Mouse (Mus musculus) neural tube, embryonic 15.5 days (tissue): ENCODE results near the gene Rad23a. TPM values are rescaled to one million over a fixed set of nuclear protein-coding genes. Genes with fewer than 3 reads are reported as not detected.

ENCODE experiments used
- ATAC-seq: fragments of 200-750 bp; cut with Nextera tagmentation; 2 replicates; pipeline ENCODE4 v1.8.0; 2017; ENCODE audit warnings: mild to moderate bottlenecking, moderate TSS enrichment, moderate library complexity; ENCODE audit not compliant: low FRiP score
- H3K27ac ChIP-seq: fragments of 300-500 bp; sonication (generic); replicated peaks from 2 replicates; pipeline ENCODE4 v1.5.1; 2015; ENCODE audit warnings: mild to moderate bottlenecking, inconsistent platforms
- H3K27me3 ChIP-seq: fragments of 300-500 bp; sonication (generic); replicated peaks from 2 replicates; pipeline ENCODE4 v1.6.1; 2015; ENCODE audit warnings: inconsistent platforms
- H3K36me3 ChIP-seq: fragments of 300-500 bp; sonication (generic); 2 replicates; pipeline ENCODE4 v1.6.1; 2015; ENCODE audit warnings: inconsistent platforms
- H3K4me1 ChIP-seq: fragments of 300-500 bp; sonication (generic); 2 replicates; pipeline ENCODE4 v1.6.1; 2015; ENCODE audit warnings: inconsistent platforms
- H3K4me2 ChIP-seq: fragments of 300-500 bp; sonication (generic); 2 replicates; pipeline ENCODE4 v1.6.1; 2015; ENCODE audit warnings: inconsistent platforms, mild to moderate bottlenecking, moderate library complexity
- H3K4me3 ChIP-seq: fragments of 300-500 bp; sonication (generic); replicated peaks from 2 replicates; pipeline ENCODE4 v1.5.1; 2015; ENCODE audit warnings: mild to moderate bottlenecking, inconsistent platforms
- H3K9ac ChIP-seq: fragments of 300-500 bp; sonication (generic); replicated peaks from 2 replicates; pipeline ENCODE4 v1.6.1; 2015; ENCODE audit warnings: mild to moderate bottlenecking, inconsistent platforms
- H3K9me3 ChIP-seq: fragments of 300-500 bp; sonication (generic); replicated peaks from 2 replicates; pipeline ENCODE4 v1.6.1; 2016; ENCODE audit warnings: inconsistent platforms
- WGBS: fragments of 180-500 bp; shearing (Covaris S2); methylation state at CpG from one replicate; pipeline ENCODE4 v1.1.7; 2015; ENCODE audit warnings: mixed read lengths; 5-methylcytosine and 5-hydroxymethylcytosine counted together
- polyA plus RNA-seq: library from polyadenylated mRNA; unstranded; fragments of >200 nt; fragmentation: Nextera tagmentation; extraction: Ambion mirVana; gene quantifications from 2 replicates; pipeline ENCODE4 v1.2.1, GENCODE M21; 2015

Gene Rad23a
- 71.3 and 98.0 TPM in 2 replicates for polyA plus RNA-seq

- peaks cover 77% of the 10 kb centered on the region for H3K36me3 ChIP-seq
- peaks cover 65% of the 10 kb centered on the region for H3K4me1 ChIP-seq
- H3K4me3 ChIP-seq = peak within 1 kb of the TSS; percentile 74
- H3K4me2 ChIP-seq = peak within 1 kb of the TSS; percentile 64
- peak; percentile 96 for ATAC-seq
- WGBS = under 1% methylated on average over 54 of the region's 55 CpGs
- H3K9ac ChIP-seq = peak within 1 kb of the TSS; percentile 74
- peak within 1 kb of the TSS; percentile 91 for H3K27ac ChIP-seq
- no peaks in the 10 kb centered on the region for H3K9me3 ChIP-seq
- H3K27me3 ChIP-seq = no peaks in the 10 kb centered on the region
Measured at GRCm38 (mm10) chr8:84840248-84840999, at the start of gene Rad23a. Gene Rad23a, minus strand, starts transcription at chr8:84840665.

DNA sequence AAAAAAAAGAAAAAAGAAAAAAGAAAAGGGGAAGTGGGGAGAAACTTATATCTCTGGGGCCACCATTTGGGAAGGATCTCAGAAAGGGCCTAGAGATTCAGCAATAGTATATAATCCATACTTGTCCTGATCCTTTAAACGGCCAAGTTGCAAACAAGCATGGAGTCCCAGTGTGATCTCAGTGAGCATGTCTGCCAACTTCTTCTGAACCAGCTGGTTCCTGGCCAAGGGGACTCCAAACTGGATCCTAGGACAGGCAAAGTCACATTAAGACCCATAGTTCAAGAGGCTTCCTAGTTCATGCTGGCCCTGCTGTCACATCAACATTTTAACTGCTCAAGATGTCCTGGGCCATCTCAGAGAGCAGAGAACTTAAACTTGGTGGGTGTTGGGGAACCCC, 48.7 kb upstream of the Rad23a start:
- WGBS = 100% methylated on average over 1 of the region's 1 CpGs
- no peak overlapping the region for H3K4me2 ChIP-seq
- ATAC-seq = no peak

DNA sequence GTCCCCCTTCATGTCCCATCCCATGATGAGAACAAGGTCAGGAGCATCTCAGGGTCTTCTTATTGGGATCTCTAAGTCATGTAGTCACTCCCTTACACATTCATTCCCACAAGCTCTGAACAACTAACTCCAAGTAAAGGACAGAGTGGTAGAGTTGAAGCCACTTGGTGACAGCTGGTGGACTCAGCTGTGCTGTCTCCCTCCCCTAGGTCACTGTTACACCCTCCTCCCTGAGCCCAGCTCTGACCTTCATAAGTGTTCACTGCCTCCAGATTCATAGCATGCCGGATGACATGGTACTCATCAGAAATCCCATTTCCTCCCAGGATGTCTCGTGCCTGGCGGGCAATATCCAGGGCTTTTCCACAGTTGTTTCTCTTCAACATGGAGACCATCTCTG, 47.8 kb upstream of the Rad23a start:
- Histone ChIP-seq H3K27ac (no peak overlapping the region), H3K4me2 (no peak overlapping the region), H3K9me3 (no peaks in the 10 kb centered on the region), H3K9ac (no peak overlapping the region), H3K36me3 (peaks cover 48% of the 10 kb centered on the region), H3K4me3 (no peak overlapping the region), H3K4me1 (peaks cover 13% of the 10 kb centered on the region), H3K27me3 (no peaks in the 10 kb centered on the region)
- no peak for ATAC-seq
- 96% methylated on average over 3 of the region's 3 CpGs for WGBS

More for the DNA sequence above, 48.7 kb upstream of the Rad23a start:
- Histone ChIP-seq H3K9ac (no peak overlapping the region), H3K27ac (no peak overlapping the region), H3K4me1 (peaks cover 17% of the 10 kb centered on the region), H3K9me3 (no peaks in the 10 kb centered on the region), H3K36me3 (peaks cover 48% of the 10 kb centered on the region), H3K27me3 (no peaks in the 10 kb centered on the region), H3K4me3 (no peak overlapping the region)

DNA sequence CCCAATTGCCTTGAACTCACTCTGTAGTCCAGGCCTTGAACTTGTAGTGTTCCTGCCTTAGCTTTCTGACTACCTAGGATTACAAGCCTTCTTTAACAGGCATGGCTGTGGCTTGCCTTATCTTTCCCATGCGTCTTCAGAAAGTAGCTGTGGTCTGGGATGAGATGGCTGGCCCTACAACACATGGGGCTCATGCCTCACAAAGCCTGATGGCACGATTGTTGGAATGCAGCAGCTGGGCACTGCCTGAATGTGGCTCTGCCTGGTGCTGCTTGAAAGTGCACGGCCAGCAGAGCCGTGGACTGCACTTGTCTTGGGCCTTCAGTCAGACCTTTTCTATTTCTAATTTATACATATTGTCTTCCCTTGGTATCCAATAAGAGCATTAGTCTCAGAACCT, 44.3 kb upstream of the Rad23a start:
- Histone ChIP-seq H3K9me3 (no peaks in the 10 kb centered on the region), H3K27ac (no peak overlapping the region), H3K27me3 (no peaks in the 10 kb centered on the region), H3K36me3 (peaks cover 39% of the 10 kb centered on the region), H3K9ac (no peak overlapping the region), H3K4me2 (no peak overlapping the region), H3K4me3 (no peak overlapping the region), H3K4me1 (no peaks in the 10 kb centered on the region)
- no peak for ATAC-seq
- WGBS = 94% methylated on average over 4 of the region's 4 CpGs

GRCm38 (mm10) chr8:84878915-84879314, 38.5 kb upstream of the Rad23a start:
- Histone ChIP-seq H3K36me3 (no peaks in the 10 kb centered on the region), H3K9me3 (no peaks in the 10 kb centered on the region), H3K9ac (no peak overlapping the region), H3K4me1 (no peaks in the 10 kb centered on the region), H3K27me3 (no peaks in the 10 kb centered on the region), H3K4me2 (no peak overlapping the region), H3K4me3 (no peak overlapping the region), H3K27ac (no peak overlapping the region)
- ATAC-seq = no peak
- 97% methylated on average over 1 of the region's 1 CpGs for WGBS

GRCm38 (mm10) chr8:84877297-84878035, 37.0 kb upstream of the Rad23a start:
- H3K9me3 ChIP-seq = no peaks in the 10 kb centered on the region
- H3K4me1 ChIP-seq = peaks cover 6% of the 10 kb centered on the region
- no peak overlapping the region for H3K4me2 ChIP-seq
- no peak for ATAC-seq
- no peaks in the 10 kb centered on the region for H3K36me3 ChIP-seq
- H3K9ac ChIP-seq = no peak overlapping the region
- H3K27me3 ChIP-seq = peaks cover 6% of the 10 kb centered on the region; the same call in 1 of the 2 replicates
- WGBS = 74% methylated on average over 3 of the region's 3 CpGs
- no peak overlapping the region for H3K27ac ChIP-seq
- no peak overlapping the region for H3K4me3 ChIP-seq

DNA sequence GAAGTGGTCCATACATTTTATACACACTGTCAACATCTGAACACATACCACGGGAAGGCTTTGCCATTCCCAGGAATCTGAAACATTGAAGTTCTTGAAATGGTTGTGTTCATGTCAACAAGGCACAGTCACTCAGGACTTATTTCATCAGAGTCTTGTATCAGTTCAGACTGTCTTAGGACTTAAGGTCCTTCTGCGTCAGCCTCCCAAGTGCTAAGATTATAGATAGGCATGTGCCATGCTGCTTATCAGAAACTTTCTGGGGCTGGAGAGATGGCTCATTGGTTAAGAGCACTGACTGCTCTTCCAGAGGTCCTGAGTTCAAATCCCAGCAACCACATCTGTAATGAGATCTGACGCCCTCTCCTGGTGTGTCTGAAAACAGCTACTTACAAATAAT, 33.9 kb upstream of the Rad23a start:
- no peak overlapping the region for H3K27ac ChIP-seq
- H3K36me3 ChIP-seq = peaks cover 5% of the 10 kb centered on the region; the same call in 1 of the 2 replicates
- H3K9me3 ChIP-seq = no peaks in the 10 kb centered on the region
- H3K27me3 ChIP-seq = peaks cover 7% of the 10 kb centered on the region; the same call in 1 of the 2 replicates
- H3K4me1 ChIP-seq = peaks cover 16% of the 10 kb centered on the region
- no peak overlapping the region for H3K9ac ChIP-seq
- H3K4me2 ChIP-seq = no peak overlapping the region
- 94% methylated on average over 3 of the region's 3 CpGs for WGBS
- ATAC-seq = no peak
- no peak overlapping the region for H3K4me3 ChIP-seq

GRCm38 (mm10) chr8:84873016-84873415, 32.6 kb upstream of the Rad23a start:
- H3K9me3 ChIP-seq = no peaks in the 10 kb centered on the region
- H3K9ac ChIP-seq = peak overlapping the region; percentile 47; the same call in 1 of the 2 replicates
- no peak for ATAC-seq
- peak overlapping the region; percentile 97 for H3K4me2 ChIP-seq
- H3K4me1 ChIP-seq = peaks cover 16% of the 10 kb centered on the region
- 78% methylated on average over 4 of the region's 4 CpGs for WGBS
- H3K36me3 ChIP-seq = peaks cover 18% of the 10 kb centered on the region
- peak overlapping the region; percentile 49 for H3K4me3 ChIP-seq
- peaks cover 7% of the 10 kb centered on the region; the same call in 1 of the 2 replicates for H3K27me3 ChIP-seq
- no peak overlapping the region for H3K27ac ChIP-seq

- Histone ChIP-seq H3K4me2 (peak overlapping the region; percentile 97), H3K4me3 (peak overlapping the region; percentile 49), H3K4me1 (peaks cover 16% of the 10 kb centered on the region), H3K36me3 (peaks cover 24% of the 10 kb centered on the region), H3K9ac (peak overlapping the region; percentile 47), H3K27ac (no peak overlapping the region), H3K27me3 (peaks cover 7% of the 10 kb centered on the region; the same call in 1 of the 2 replicates), H3K9me3 (no peaks in the 10 kb centered on the region)
- 4% methylated on average over 54 of the region's 54 CpGs for whole genome bisulfite sequencing
- peak; percentile 55 for ATAC-seq
Measured at GRCm38 (mm10) chr8:84872309-84872965, 32.0 kb upstream of the Rad23a start.

DNA sequence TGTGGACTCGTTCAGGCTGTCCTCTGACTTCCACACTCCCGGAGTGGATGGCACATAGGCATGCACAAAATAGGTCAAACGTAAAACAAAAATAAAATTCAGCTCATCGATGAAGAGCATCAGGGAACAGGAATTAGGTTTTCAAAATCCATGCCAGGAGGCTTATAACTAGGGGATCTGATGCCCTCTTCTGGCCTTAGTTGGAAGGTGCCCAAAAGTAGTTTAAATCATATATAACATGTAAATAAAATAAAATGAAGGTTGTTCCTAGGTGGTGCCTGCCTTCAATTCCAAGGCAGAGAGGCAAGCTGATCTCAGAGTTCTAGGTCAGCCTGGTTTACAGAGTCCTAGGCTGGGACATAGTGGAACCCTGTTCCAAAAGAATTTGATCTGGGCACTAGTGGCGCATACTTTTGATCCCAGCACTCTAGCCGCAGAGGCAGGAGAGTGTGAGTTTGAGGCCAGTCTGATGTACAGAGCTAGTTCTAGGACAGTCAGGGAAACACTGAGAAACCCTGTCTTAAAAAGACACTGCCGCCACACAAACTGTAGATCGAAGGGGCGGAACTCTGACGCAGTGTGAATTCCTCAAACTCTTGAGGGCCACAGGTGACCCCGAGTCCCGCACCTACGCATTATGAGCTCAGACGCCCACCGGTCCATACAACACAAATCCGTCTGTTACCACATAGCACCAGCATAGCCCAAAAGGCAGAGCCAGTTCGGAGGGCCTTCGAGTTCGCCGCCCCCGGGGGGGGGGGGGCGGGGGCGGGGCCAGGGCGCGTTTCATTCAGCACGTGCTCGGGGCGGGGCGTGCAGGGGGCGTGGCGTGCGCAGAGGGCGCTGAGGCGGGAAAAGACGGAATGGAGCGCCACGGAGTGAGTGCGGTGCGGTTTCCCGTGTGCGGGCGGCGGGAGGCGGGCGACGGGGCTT, 31.2 kb upstream of the Rad23a start, which contains the start of gene Syce2:
Syce2 (plus strand) TSS at position 736 of the 933 bp plus-strand sequence.
- Histone ChIP-seq H3K36me3 (peaks cover 32% of the 10 kb centered on the region), H3K4me2 (peak within 1 kb of the TSS; percentile 97), H3K9me3 (no peaks in the 10 kb centered on the region), H3K27ac (no peak within 1 kb of the TSS), H3K9ac (peak within 1 kb of the TSS; percentile 47), H3K4me1 (peaks cover 16% of the 10 kb centered on the region), H3K4me3 (peak within 1 kb of the TSS; percentile 49), H3K27me3 (peaks cover 7% of the 10 kb centered on the region; the same call in 1 of the 2 replicates)
- WGBS = 16% methylated on average over 41 of the region's 46 CpGs
- peak; percentile 84 for ATAC-seq
